Mouse (Mus musculus) bone marrow macrophage, adult 2 months (primary cell): ENCODE measurements at regions not wholly inside any gene's neighbourhood (a gene's known extent, or its start where the extent isn't known, plus 50 kb on each side); places are given as distances from the start of the nearest gene placed in this dataset.
A peak's percentile ranks its signal among the peaks of the same experiment; 100 is the strongest.

Experiments used
- H3K27ac ChIP-seq: 2 replicates; pipeline ENCODE4 v1.5.1; 2012; ENCODE audit warnings: low read depth, low read length; ENCODE audit not compliant: insufficient read depth
- H3K4me1 ChIP-seq: 2 replicates; pipeline ENCODE4 v1.6.1; 2012; ENCODE audit warnings: low read length; ENCODE audit not compliant: control insufficient read depth, insufficient read depth
- H3K4me3 ChIP-seq: 2 replicates; pipeline ENCODE4 v1.5.1; 2012; ENCODE audit warnings: mild to moderate bottlenecking, low read length, moderate library complexity; ENCODE audit not compliant: insufficient read depth
- CTCF ChIP-seq: IDR thresholded peaks from 2 replicates; pipeline ENCODE4 v1.5.1; 2012; ENCODE audit warnings: low read depth, mild to moderate bottlenecking, low read length, moderate library complexity
- POLR2A ChIP-seq: IDR thresholded peaks from 2 replicates; pipeline ENCODE4 v1.6.1; 2012; ENCODE audit warnings: mild to moderate bottlenecking, low read depth, low read length, borderline replicate concordance

GRCm38 (mm10) chr5:118331608-118332394 is 86.8 kb downstream of the 2410131K14Rik start:
- TF ChIP-seq POLR2A, result no peak
- peak; percentile 98 for TF ChIP-seq CTCF
- peak overlapping the region; percentile 47 for H3K4me3 ChIP-seq
- 0 out of 2 replicates have a peak, but pooled peaks cover 2% of the 10 kb centered on the region for H3K4me1 ChIP-seq
- no peak overlapping the region for H3K27ac ChIP-seq

GRCm38 (mm10) chr5:118334054-118334453 is 89.0 kb downstream of the 2410131K14Rik start:
- Histone ChIP-seq H3K4me1 (no peaks in the 10 kb centered on the region), H3K4me3 (no peak overlapping the region), H3K27ac (no peak overlapping the region)
- TF ChIP-seq CTCF, result no peak
- no peak for TF ChIP-seq POLR2A

- no peak for TF ChIP-seq POLR2A
- TF ChIP-seq CTCF, result no peak
- Histone ChIP-seq H3K27ac (no peak overlapping the region), H3K4me3 (no peak overlapping the region), H3K4me1 (no peaks in the 10 kb centered on the region)
Measured at GRCm38 (mm10) chr5:118338186-118338585, 93.2 kb downstream of the 2410131K14Rik start.

- no peak for TF ChIP-seq POLR2A
- no peak for TF ChIP-seq CTCF
- H3K27ac ChIP-seq, result no peak overlapping the region
- H3K4me1 ChIP-seq, result no peaks in the 10 kb centered on the region
- no peak overlapping the region for H3K4me3 ChIP-seq
Measured at GRCm38 (mm10) chr5:118339676-118340661, 94.9 kb downstream of the 2410131K14Rik start.

- no peak overlapping the region for H3K27ac ChIP-seq
- no peak for TF ChIP-seq CTCF
- no peak for TF ChIP-seq POLR2A
Measured at GRCm38 (mm10) chr5:118343444-118344320, 98.7 kb downstream of the 2410131K14Rik start.

GRCm38 (mm10) chr5:118345226-118345625 is 100.2 kb downstream of the 2410131K14Rik start:
- no peak for TF ChIP-seq POLR2A
- no peak for TF ChIP-seq CTCF

More at GRCm38 (mm10) chr5:118343444-118344320, 98.7 kb downstream of the 2410131K14Rik start:
- no peaks in the 10 kb centered on the region for H3K4me1 ChIP-seq
- no peak overlapping the region for H3K4me3 ChIP-seq

GRCm38 (mm10) chr5:118349057-118349456 is 104.0 kb downstream of the 2410131K14Rik start:
- Histone ChIP-seq H3K27ac (no peak overlapping the region), H3K4me3 (no peak overlapping the region), H3K4me1 (peaks cover 5% of the 10 kb centered on the region)
- TF ChIP-seq POLR2A (no peak), CTCF (no peak)

More at GRCm38 (mm10) chr5:118345226-118345625, 100.2 kb downstream of the 2410131K14Rik start:
- Histone ChIP-seq H3K4me1 (no peaks in the 10 kb centered on the region), H3K4me3 (no peak overlapping the region), H3K27ac (no peak overlapping the region)

GRCm38 (mm10) chr5:118351301-118351700 is 106.3 kb downstream of the 2410131K14Rik start:
- Histone ChIP-seq H3K4me3 (no peak overlapping the region), H3K4me1 (peaks cover 10% of the 10 kb centered on the region), H3K27ac (no peak overlapping the region)
- TF ChIP-seq POLR2A (no peak), CTCF (no peak)

GRCm38 (mm10) chr5:118352142-118352541 is 107.1 kb downstream of the 2410131K14Rik start:
- Histone ChIP-seq H3K4me3 (no peak overlapping the region), H3K4me1 (peaks cover 10% of the 10 kb centered on the region), H3K27ac (no peak overlapping the region)
- TF ChIP-seq CTCF (no peak), POLR2A (no peak)
